Mouse (Mus musculus) adrenal gland, postnatal 25 days (tissue): ENCODE data around the gene Nckipsd. TPM values are rescaled to one million over a fixed set of nuclear protein-coding genes. Genes with fewer than 3 reads are reported as not detected.
A peak's percentile ranks its signal among the peaks of the same experiment; 100 is the strongest.

Source experiments
- DNase-seq: peaks from one replicate; pipeline ENCODE4 v3.0.0; 2021; ENCODE audit warnings: mixed read lengths
- long read RNA-seq: library from polyadenylated mRNA; stranded (forward); transcript quantifications from one replicate; pipeline ENCODE4 v2.0.0, GENCODE M21; 2021
- total RNA-seq: library from RNA; stranded (reverse); gene quantifications from 2 replicates; pipeline ENCODE4 v1.2.3, GENCODE M21; 2021

Gene Nckipsd
- total RNA-seq: 7.3 and 10.6 TPM in 2 replicates
- long read RNA-seq, partial matches to known transcripts: 8 of 13 reads
- long read RNA-seq, other reads (novel, unspliced or antisense): 1 of 13 reads

DNA sequence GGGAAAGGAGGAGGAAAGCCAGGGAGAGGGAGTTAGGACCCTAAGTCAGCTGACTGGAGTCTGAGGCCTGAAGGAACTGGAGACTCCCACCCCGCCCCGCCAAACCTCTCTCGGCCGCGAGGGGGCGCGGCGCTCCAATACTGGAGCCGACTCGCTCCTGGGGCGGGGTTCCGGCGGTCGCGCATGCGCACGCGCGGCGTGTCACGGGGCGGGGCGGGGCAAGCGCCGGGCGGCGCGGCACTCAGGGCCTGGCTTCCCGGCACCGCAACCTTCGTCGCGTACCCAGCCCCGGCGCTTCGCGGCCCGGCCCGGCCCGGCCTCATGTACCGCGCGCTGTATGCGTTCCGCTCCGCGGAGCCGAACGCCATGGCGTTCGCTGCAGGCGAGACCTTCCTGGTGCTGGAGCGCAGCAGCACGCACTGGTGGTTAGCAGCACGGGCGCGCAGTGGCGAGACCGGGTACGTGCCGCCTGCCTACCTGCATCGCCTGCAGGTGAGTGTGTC, at the start of gene Nckipsd:
TSS of gene Nckipsd (plus strand) at position 206 of the 503 bp plus-strand sequence.
- peak; percentile 98 for DNase-seq

DNA sequence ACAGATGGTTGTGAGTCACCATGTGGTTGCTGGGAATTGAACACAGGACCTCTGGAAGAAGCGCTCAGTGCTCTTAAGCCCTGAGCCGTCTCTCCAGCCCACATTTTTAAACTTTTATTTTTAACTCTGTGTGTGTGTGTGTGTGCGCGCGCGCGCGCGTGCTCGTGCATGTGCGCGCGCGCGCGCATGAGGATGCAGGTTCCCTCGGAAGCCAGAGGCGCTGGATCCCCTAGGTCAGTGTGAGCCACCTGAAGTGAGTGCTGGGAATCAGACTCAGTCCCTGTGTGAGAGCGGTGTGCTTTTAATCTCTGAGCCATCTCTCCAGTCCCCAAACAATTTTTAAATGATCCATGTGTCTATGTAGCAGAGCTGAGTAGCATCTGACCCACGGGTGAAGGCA, 49.0 kb upstream of the Nckipsd start:
- DNase-seq: no peak

DNA sequence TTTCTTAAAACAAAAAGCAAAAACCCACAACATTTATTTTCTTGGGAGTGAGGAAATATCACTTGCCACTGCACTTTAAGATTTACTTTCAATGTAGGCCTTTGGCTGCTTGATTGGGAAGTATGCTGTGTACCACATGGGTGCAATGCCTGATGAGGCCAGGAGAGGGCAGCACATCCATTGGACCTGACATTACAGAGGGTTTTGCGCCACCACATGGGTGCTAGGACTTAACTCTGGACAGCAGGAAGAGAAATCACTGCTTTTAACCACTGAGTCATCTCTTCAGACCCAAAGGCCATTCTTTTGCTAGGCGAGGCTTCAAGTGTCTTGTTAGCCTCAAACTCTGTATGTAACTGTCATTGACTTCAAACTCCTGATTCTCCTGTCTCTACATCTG, 48.4 kb upstream of the Nckipsd start:
- DNase-seq: peak; percentile 41

DNA sequence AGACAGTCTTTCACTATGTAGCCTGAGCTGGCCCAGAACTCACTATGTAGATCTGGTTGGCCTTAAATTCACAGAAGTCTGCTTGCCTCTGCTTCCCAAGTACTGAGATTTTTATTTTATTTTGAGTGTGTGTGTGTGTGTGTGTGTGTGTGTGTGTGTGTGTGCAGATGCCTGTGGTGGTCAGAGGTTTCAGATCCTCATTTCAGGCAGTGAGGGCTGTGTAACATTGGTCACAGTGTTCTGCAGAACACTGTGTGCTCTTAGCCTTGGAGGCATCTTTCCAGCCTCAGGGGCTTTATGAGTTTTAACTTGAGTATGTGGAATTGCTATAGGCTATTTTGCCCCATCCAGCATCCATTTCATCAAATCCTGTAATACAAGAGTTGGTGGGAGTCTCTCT, 46.6 kb upstream of the Nckipsd start:
- no peak for DNase-seq

DNA sequence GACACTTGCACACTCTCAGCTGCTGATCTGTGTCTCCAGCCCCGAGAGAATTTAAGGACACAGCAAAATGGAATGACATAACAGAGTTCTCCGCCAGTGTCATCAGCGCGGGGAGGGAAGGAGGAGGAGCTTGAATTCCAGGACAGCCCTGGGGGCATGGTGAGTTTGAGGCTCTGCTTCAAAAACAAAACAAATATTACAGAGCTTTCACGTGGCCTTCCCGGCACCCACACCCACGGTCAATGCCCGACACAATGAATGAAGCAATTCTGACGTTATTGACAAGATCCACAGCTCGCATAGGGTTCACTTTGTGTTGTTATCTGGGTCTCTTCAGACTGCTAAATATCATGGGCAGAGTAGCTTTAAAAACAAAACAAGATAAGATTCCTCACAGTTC, 43.2 kb upstream of the Nckipsd start:
- DNase-seq: no peak

DNA sequence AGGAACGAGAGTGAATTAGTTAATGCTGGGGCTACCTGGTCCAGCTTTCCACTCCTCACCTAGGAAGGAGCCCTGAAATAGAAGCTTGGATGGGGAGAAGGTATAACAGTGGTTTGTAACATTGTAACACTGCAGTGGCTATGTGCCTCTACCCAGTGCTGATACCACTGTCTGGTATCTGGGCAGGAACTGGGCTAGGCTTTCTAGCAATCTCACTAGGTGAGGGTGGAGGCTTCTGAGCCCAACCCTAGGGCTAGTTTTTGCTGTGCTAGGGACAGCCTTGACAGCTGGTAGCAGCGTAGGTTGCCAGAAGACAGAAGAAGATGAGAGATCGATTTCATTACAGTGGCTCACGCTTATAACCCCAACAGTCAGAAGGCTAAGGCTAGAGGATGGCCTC, 31.6 kb upstream of the Nckipsd start:
- no peak for DNase-seq

DNA sequence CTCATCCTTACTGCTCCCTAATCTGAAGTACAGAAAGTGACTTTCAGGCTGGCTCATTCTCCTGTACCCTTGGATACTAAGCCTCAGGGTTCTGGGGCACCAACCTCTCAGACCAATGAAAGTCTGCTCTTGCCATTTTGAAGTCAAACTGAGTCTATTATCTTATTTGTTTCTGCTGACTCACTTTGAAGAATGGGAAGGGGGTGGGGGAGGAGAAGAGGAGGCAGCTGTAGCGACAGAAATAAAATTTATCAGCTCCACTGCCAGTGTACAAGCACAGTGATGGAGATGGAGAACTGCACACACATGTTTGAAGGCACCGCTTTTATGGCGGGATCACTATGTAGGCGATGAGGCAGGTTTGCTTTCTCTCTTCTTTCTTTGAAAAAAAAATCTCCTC, 30.9 kb upstream of the Nckipsd start:
- DNase-seq: no peak

DNA sequence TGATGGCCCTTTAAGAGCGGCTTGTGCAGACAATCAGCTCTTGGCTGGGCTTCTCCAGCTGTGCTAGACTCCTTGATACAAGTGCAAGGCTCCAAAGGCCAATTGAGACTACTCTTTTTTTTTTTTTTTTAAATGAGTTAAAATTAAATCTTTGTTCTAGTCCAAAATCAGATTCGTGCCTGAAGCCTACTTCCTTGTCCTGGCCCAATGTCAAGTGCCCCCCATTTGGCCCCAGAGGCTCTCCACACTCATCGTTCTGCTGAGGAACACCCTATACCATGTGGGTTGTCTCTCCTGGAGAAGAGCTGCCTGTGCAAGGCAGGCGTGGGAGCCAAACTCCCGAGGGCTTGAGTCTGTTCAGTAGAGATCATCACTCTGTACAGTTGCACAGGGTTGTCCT, 27.2 kb upstream of the Nckipsd start:
- DNase-seq: no peak

DNA sequence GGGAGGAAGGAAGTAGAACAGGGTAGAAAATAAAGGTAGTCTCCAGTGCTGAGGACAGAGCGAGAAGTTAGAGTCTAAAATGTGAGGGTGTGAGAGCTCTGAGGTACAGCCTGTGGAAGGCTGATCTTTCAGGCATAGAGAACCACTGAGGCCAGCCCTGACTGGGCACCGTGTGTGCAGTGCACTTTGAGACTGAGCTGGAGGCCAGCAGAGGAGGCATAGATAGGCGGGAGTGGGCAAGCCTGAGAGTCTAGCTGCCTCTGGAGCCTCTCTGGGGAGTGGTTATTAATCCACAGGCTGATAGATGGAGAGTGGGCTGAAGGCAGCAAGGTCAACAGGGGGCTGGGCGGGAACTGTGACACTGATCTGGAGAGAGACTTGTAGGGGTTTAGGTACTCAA, 26.3 kb upstream of the Nckipsd start:
- DNase-seq: no peak

DNA sequence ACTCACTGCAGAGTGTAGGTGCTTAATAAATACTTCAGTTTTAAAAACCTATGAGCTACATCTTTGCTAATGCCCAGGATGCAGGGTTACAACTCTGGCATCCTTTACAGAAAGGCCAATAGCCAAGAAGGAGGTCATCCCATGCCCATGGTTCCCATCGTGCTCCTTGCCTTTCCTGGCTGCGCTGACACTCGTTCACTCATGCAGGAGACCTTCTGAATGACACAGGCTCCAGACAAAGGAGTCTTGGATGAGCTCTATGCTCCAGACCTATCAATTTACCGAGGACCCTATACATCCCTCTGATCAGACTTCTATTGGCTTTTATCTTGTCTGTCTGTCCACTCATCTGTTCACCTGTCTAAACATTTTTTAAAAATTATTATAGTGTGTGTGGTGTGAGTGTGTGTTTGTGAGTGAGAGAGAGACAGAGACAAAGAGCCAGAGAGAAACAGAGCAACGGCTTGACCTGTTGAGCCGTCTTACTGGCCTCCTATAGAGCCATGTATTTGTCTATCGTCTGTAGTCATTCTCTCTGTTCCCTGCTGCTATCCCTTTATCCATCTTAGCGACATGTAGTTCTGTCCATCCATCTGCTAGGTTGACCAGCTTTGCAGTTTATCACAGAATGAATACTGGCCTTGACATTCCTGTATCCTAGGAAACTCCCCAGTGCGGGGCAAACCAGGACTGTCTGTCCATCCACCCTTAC, 25.2 kb upstream of the Nckipsd start:
- DNase-seq: no peak

DNA sequence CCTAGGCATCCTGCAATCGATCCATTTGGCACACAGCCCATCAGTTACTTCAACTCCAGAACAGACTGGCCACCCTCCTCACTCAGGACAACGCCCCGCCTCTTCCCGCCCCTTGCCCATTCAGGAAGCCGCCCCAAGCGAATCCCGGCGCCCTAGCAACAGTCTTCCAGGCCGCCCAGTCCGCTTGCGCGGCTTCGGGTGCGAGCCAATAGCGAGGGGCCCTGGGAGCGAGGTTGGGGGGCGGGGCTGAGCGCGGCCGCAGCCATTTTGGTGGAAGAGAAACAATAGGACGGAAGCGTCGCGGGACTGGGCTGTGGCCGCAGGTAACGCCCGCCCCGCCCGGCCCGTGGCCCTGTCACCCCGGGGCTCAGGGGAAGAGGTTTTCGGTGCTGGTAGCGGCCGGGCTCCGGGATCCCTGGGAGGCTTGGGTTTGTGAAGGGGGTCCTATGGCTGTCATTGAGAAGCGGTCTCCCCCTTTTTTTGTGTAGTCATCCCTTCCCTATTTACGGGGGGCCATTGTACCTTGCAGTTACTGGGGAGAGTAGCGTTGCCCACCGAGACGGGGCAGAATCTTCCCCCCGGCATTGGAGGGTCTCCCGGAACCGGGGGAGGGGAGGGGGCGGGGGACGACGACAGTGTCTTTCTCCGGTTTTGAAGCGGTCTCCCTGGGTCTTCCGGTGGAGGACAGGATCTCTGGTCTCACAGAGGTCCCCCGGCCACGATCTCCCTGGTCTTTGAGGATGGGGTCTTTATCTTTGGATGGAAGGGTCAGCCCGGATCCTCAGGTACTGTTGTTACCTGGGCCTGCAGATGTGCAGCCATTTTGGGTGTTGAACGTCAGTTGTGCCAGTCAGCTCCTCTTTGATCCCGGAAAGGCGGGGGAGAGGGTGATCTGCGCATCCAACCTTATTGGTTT, 24.4 kb upstream of the Nckipsd start, which contains the start of gene Ip6k2:
TSS of gene Ip6k2 (plus strand) at position 249 of the 916 bp plus-strand sequence.
- DNase-seq: peak; percentile 98

DNA sequence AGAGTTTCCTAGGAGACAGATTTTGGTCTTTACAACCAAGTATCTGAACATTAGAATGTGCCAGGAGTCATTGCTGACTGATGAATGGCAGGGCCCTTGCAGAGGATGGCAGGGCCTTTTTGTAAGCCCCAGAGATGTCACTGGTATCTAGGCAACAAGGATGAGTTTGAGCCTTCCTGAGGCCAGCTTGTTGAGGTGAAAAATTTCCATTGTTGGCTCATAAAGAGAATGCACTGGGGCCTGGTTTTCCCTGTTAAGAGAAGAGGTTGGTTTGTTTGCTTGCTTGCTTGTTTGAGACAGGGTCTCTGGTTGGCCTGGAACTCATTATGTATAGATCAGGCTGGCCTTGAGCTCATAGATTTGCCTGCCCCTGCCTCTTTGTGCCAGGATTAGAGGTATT, 22.8 kb upstream of the Nckipsd start:
- DNase-seq: no peak

DNA sequence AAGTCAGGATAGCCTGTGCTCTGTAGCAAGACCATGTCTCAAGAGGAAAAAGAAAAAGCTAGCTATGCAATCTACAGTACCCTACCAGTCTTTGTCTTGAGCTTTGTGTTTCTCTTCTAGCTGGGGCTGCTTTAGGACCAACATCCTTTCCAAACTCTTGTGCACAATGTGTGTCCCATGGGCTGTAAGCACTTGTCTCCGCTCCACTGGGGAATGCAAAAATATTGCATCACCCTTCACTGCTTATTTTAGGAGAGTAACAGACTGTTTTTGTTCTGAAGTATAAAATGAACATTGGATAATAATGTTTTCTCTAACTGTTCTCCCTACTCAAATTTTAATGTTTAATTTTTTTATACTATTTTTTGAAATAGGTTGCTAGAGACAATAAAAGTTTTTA, 21.7 kb upstream of the Nckipsd start:
- DNase-seq: no peak

DNA sequence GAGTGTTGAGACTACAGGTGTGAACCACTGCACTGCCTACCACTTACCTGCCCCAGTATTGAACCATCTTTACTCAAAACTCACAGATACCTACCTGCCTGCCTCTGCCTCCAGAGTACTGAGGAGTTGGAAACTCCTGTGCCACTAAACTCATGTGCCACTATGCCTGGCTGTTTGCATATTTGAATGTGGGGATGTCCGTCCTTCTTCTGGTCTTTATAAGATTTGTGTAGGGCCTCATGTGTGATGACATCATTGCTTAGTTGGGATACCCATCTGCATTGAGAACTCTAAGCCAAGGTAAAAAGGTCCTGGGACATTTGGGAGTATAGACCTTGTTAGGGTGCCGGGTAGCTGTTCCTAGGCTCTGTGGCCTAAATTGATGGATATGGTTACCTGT, 21.1 kb upstream of the Nckipsd start:
- DNase-seq: no peak

DNA sequence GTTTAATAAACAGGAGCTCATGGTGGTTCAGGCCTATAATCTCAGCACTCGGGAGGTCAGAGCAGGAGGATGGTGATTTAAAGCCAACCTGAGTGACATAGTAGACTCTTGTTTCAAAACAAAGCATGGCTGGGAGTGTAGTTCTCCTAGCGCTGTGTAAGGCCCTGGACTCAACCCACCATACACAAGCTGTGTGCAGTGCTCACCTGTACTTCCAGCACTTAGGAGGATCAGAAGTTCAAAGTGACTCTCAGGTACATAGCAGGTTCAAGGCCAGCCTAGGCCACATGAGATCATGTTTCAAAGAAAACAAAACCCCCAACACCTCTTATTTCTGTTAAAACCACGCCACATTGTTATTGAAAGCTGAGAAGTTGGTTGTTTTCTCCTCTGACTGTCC, 19.5 kb upstream of the Nckipsd start:
- DNase-seq: no peak

DNA sequence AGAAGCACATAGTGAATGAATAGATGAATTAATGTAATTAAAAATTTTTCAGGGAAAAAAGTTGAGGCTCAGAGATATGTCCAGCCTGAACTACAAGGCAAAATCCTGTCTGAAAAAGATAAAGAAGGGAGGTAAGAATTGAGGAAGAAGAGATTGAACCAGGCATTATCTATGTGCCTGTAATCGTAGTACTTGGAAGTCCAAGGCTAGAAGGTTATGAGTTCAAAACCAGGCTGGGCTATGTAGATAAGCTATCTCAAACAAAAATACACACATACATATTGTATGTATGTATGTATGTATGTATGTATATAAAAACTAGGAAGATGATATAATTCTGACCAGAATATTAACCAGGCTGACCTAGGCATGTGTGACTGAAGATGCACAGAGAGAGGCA, 15.9 kb upstream of the Nckipsd start:
- DNase-seq: no peak

DNA sequence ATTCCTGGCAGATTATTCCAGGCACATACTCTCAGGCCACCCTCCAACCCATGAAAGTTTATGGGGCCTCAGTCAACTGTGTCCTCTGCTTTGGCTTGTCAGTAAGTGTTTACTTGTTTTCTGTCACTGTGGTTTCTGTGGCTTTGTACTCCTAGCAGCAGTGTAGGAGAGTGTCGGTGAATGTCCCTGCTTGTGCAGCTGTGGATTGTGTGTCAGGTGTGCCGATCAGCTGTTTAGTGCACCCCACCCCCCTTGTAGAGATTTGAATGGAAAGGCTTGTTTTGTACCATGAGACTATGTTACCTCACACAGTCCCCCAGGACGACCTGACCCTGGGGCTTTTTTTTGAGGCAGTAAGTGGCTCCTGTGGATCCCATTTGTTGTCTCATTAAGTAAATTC, 15.4 kb upstream of the Nckipsd start:
- DNase-seq: no peak

DNA sequence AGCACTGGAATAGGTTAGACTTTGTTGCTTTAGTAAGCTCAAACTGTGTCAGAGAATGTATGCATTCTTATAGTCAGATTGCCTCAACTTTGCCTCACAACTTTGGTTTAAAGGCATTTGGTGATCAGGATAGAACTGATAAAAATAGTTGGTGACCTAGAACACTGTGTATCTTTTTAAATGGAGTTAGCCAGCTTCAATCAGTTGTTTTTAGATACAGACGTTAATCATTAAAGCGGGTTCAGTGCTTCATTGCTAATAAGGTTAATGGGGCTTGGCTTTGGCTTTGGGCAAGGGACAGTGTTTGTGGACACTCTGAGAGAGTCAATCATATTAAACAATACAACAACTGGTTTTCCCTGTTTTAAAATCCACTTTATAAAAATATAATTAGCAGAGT, 12.9 kb upstream of the Nckipsd start:
- DNase-seq: no peak

DNA sequence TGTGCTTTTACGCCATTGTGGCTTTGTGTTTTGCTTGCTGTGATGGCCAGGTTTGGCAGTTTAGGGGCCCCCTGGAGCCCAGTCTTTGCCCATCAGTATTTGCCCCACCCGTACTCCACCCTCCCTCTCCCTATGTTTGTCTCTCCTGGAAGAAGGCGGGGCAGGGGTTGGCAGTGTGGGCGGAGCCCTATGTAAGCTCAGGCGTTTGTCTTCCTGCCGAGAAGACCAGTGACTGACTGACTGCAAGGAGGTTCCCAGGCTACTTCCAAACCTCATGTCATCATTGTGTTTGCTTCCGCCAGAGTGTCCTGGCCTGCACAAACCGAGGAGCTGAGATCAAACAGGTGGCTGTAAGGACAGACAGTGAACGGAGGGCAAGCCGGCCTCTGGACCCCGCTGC, 12.4 kb upstream of the Nckipsd start:
- peak; percentile 55 for DNase-seq

DNA sequence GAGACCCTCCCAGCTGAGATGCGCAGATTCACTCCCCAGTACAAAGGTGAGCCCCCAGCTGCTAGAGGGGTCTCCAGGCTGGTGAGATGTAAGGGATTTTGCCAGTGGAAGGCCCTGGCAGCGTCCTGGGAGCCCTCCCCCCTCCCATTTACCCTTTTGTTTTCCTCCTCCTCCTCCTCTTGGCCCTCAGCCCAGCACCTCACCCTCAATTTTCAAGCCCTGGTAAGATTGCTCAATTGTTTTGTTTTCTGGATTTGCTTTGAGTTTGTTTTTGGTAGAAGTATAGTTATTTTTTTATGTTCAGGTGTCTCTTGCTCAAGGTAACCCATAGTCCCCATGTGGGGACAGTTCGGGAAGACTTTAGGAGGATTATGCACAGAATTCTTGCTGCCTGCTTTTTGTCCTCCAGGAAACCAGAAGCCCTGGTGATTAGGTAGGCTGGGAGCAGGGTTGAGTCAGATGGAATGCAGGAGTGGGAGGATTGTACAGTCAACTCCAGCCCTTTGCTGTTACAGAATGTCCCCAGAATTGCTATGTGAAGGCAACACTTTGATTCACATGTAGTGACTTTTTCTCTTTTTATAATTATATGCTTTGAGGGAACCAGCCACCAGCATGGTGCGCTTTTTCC, 11.7 kb upstream of the Nckipsd start:
- DNase-seq: peak; percentile 42

DNA sequence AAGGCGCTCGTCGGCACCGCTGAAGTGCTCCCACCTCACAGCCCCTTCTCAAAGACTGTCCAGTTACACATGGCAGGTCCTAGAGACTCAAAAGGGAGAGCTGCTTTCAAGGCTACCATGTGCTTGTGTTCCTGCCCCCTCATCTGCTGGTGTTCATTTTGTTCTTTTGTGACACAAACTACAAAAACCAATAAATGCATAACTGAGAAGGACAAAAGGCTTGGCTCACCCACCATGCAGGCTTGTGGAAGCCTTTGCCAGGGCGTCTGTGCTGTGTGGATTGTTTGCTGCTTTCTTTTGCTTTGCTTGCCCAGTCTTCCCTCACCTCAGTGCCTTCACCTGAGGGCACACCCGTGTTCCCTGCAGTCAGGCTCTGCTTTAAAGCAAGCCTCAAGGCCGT, 10.7 kb upstream of the Nckipsd start:
- DNase-seq: no peak

DNA sequence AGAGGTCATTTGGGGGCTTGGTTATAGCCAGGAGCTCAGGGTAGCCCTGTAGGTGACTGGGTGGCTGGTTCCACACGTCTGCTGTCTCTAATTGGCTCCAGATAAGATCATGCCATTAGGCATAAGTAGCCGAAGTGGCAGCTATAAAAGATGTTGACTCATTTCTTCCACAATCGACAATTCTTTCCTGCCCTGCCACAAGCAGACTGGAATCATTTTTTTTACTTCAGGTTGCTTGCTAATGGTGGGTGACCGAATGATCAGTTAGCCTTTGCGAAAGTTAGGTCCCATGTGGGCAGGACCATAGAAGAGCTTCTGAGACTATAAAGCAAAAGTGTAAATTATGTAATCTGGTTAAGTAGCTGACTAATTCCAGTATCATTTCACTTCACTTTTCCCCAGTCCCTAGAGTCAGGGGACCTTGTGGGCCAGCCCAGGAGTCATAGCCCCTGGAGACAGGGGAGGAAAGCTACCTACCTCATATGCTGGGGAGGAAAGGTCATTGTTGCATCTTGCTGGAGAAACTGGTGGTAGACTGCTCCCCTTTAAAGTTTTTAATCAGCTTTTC, 9.6 kb upstream of the Nckipsd start:
- DNase-seq: no peak
